Mouse (Mus musculus) liver, adult (tissue): ENCODE measurements around the gene Abhd6.

Experiments used
- GATA4 ChIP-seq: IDR thresholded peaks from 2 replicates; pipeline ENCODE4 v1.6.1; 2014; ENCODE audit warnings: mild to moderate bottlenecking, low read length; ENCODE audit not compliant: insufficient replicate concordance

Gene Abhd6

GRCm38 (mm10) chr14:8016276-8016675 is 13.6 kb downstream of the Abhd6 start:
- peak; percentile 90; the same call in 1 of the 2 replicates for TF ChIP-seq GATA4

GRCm38 (mm10) chr14:8016951-8017350 is 14.2 kb downstream of the Abhd6 start:
- no peak for TF ChIP-seq GATA4

DNA sequence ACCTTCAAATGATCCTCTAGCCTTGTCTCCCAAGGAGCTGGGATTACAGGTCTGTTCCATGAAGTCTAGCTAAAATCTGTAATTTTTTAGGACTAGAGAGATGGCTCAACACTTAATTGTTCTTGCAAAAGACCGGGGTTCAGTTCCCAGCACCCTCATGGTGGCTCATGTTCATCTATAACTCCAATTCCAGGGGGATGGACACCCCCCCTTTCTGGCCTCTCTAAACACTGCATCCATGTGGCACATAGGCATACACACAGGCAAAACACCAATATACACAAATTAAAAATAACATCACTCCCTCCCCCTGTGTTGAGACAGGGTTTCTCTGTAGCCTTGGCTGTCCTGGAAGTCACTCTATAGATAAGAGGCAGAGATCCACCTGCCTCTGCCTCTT is 17.3 kb downstream of the Abhd6 start:
- TF ChIP-seq GATA4: no peak

- no peak for TF ChIP-seq GATA4
Measured at GRCm38 (mm10) chr14:8020546-8020945, 17.8 kb downstream of the Abhd6 start.

DNA sequence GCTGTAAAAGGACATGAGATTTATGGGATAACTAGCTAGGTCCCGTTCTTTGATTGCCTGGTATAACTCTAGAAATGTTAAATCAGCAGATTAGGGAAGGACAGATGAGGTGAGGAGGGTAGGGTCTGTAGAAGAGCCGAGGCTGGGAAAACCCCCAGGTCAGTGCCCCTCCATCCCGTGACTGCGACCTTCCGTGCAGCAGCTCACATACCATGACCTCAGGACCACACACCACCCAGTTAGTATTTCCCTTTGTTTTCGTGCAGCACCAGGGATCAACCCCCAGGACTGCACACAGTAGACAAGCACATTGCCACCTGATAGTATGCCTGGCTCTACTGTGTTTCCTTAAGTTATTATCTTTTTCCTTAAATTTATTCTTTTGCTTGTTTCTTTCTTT is 21.8 kb downstream of the Abhd6 start:
- TF ChIP-seq GATA4: no peak

- TF ChIP-seq GATA4: no peak
Measured at GRCm38 (mm10) chr14:8024936-8025335, 22.2 kb downstream of the Abhd6 start.

DNA sequence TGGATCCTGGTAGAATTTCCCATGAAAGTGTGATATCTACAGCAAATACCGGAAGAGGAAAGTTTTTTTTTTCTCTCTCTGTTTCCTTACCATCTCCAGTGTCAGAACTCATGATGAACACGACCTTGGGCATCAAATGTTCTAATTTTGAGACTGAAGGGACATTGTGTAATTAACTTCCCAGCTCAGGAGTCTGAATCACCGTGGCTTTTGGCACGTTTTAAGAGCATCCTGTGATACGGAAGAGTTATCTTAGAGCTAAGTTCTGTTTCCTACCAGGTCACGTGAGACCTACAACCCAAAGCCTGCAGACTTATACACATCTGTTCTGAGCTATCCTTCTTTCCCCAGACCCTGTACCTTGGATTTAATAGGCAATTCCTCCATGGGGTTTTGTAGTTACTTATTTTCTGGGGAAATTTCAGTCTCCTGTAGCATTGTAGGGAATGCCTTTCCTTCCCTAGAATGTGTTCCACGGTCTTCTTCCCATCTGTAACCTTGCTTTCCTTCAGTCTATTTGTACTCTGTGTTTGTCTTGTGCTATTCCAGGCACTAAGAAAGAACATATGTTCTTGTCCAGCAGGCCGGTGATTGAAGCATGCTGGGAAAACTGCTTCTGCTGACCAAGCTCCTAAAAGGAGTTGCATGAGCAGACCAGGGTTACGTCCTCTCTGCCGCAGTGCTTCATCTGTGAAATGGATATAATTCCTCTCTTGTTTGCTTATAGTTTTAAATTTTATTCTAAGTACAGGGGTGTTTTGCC is 24.2 kb downstream of the Abhd6 start:
- TF ChIP-seq GATA4: peak; percentile 64; the same call in 1 of the 2 replicates

DNA sequence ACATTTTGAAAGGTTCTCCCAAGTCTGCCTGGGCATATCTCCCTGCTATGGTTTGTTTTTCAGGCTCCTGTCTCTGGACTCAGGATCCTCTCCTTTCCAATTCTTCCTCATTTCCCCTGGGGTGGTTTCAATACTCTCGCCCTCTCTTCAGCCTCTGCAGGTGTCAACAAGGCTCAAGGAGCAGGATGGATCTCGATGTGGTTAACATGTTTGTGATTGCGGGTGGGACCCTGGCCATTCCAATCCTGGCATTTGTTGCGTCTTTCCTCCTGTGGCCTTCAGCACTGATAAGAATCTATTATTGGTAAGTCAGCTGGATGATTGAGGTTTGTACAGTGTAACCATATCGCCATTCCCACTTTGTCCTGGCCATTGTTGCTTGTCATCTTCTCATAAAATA is 25.4 kb downstream of the Abhd6 start:
- peak; percentile 29; the same call in 1 of the 2 replicates for TF ChIP-seq GATA4

- TF ChIP-seq GATA4: no peak
Measured at GRCm38 (mm10) chr14:8029752-8030151, 27.1 kb downstream of the Abhd6 start.

- TF ChIP-seq GATA4: no peak
Measured at GRCm38 (mm10) chr14:8030535-8030934, 27.8 kb downstream of the Abhd6 start.

DNA sequence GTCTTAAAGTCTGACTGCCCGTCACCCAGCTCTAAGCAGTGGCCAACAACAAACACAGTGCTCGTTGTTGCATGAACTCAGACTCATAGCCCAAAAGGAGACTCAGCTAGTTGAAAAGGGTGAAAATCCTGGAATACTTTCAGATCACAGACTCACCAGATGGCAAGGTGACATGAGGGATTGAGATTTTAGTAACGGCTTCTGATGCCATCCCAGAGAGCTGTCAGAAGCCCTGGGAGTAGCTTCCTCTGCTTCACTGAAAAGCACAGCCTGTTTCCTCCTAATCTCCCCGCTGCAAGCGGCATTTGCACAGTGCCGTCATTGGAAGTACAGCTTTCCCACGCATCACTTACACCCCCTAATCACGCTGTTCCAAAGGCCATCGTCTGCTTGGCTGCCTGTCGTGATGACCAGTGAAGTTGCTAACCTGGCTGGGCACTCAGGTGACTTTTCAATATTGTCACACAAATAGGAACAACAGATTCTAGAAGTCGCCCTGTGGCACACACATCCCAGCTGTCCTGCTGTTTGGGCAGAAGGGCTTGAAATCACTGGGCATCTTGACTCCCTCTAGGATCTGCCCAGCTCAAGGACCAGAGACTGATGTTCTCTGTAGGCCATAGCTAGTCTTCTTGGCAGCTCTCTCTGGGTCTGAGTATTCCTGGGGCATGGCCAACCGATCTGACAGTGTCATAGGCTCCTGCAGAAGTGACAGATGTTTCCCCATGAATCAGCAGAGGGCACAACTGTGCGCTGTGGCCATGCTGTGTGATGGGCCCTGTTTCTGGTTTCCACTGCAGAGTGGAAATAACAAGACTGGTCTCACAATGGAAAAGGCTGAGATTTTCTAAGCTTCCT is 29.6 kb downstream of the Abhd6 start:
- TF ChIP-seq GATA4: peak; percentile 52; the same call in 1 of the 2 replicates

- TF ChIP-seq GATA4: no peak
Measured at GRCm38 (mm10) chr14:8034561-8034960, 31.9 kb downstream of the Abhd6 start.

DNA sequence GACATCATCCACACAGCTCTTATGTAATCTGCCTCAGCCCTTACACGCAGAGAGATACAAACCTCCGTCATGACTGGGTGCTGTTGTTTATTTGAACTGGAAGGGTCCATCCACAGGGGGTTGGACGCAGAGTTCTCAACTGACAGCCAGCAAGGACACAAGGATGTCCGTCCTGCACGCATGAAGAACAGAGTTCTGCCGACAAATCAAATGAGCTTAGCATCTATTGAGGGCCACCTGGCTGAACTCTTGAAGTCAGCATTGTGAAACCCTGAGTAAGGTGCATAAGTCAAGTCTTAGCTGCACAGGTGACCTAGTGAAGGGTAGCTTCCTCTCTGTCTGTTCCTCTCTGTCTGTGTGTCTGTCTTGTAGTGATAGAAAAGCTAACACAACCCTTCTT is 33.2 kb downstream of the Abhd6 start:
- peak; percentile 16; the same call in 1 of the 2 replicates for TF ChIP-seq GATA4

- no peak for TF ChIP-seq GATA4
Measured at GRCm38 (mm10) chr14:8036406-8036805, 33.7 kb downstream of the Abhd6 start.

DNA sequence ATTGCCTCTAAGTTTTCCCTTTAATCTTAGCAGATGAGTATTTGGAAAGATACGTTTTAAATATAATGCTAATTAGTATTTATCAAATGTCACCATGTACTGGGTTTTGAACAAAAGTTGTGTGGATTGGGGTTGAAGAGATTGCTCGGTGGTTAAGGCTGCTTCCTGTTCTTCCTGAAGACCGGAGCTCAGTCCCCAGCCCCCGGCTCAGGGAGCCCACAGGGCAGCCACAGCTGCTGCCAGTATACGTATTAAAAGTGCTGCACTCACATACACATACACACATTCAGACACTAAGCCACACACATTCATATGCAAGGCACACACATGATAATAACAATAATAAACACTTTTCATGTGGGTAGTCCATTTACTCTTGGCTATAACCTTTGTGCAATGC is 35.4 kb downstream of the Abhd6 start:
- no peak for TF ChIP-seq GATA4
